Mouse (Mus musculus): ENCODE results near the gene Lif. TPM values are rescaled to one million over a fixed set of nuclear protein-coding genes. Genes with fewer than 3 reads are reported as not detected.

The Lif gene
- polyA plus RNA-seq, 2 experiments = 0.02 TPM; not detected in 1

GRCm38 (mm10) chr11:4319212-4319955 lies 62.0 kb downstream of the Lif start:
- Histone ChIP-seq H3K27me3 (ENCODE audit: control insufficient read depth, insufficient read depth, low read length) (no peaks in the 10 kb centered on the region), H3K9ac (replicated peaks) (no peak overlapping the region), H3K9me3 (ENCODE audit: control insufficient read depth, low read length) (no peaks in the 10 kb centered on the region), H3K4me1 (replicated peaks; ENCODE audit: control insufficient read depth in 2 of 2, insufficient read depth in 2 of 2, low read length in 1 of 2) (0 out of 4 replicates have a peak, but pooled peaks cover 0 to 1% of the 10 kb centered on the region in 2 experiments), H3K4me2 (ENCODE audit: low read depth) (no peak overlapping the region), H3K27ac (no peak overlapping the region), H3K4me3 (ENCODE audit: insufficient read depth in 1 of 2, low read depth in 2 of 2, low read length in 2 of 2) (no peak overlapping the region), H3K36me3 (replicated peaks; ENCODE audit: control insufficient read depth, insufficient read depth, low read depth) (no peaks in the 10 kb centered on the region)
- WGBS (ENCODE audit: insufficient replicate concordance) = 65% methylated on average over 14 of the region's 14 CpGs
- DNase-seq (ENCODE audit: low read depth in 3 of 3, low spot score in 3 of 3) = no peak
- ATAC-seq (ENCODE audit: insufficient read depth) = no peak
- TF ChIP-seq CTCF (IDR thresholded peaks at IDR 0.05; ENCODE audit: low read depth) = no peak
- TF ChIP-seq EP300 (IDR thresholded peaks at IDR 0.05; ENCODE audit: low read depth) = no peak

GRCm38 (mm10) chr11:4320876-4321275 lies 63.5 kb downstream of the Lif start:
- no peak for TF ChIP-seq EP300 (IDR thresholded peaks at IDR 0.05; ENCODE audit: low read depth)
- TF ChIP-seq CTCF (IDR thresholded peaks at IDR 0.05; ENCODE audit: low read depth) = no peak
- Histone ChIP-seq H3K4me2 (ENCODE audit: low read depth) (no peak overlapping the region), H3K27ac (no peak overlapping the region), H3K27me3 (ENCODE audit: control insufficient read depth, insufficient read depth, low read length) (no peaks in the 10 kb centered on the region), H3K9me3 (ENCODE audit: control insufficient read depth, low read length) (no peaks in the 10 kb centered on the region), H3K36me3 (replicated peaks; ENCODE audit: control insufficient read depth, insufficient read depth, low read depth) (no peaks in the 10 kb centered on the region), H3K4me3 (ENCODE audit: insufficient read depth in 1 of 2, low read depth in 2 of 2, low read length in 2 of 2) (no peak overlapping the region), H3K9ac (replicated peaks) (no peak overlapping the region), H3K4me1 (replicated peaks; ENCODE audit: control insufficient read depth in 2 of 2, insufficient read depth in 2 of 2, low read length in 1 of 2) (0 out of 4 replicates have a peak, but pooled peaks cover 0 to under 1% of the 10 kb centered on the region in 2 experiments)
- ATAC-seq (ENCODE audit: insufficient read depth) (no peak), DNase-seq (ENCODE audit: low read depth in 3 of 3, low spot score in 3 of 3) (no peak)
- WGBS (ENCODE audit: insufficient replicate concordance) = 74% methylated on average over 4 of the region's 4 CpGs

Other genes with a start within 250 kb of the Lif start
- gene Sec14l4, start 226.1 kb upstream of the Lif start, polyA plus RNA-seq (2012; rRNA removed) = 0.93 and 1.1 TPM in 2 replicates
- gene Sec14l4, start 226.1 kb upstream of the Lif start, polyA plus RNA-seq (2014; fragmentation: Nextera tagmentation; extraction: Ambion mirVana) = 1.6 and 2.1 TPM in 2 replicates
- not detected in 2 replicates for gene Sec14l3, start 192.7 kb upstream of the Lif start, polyA plus RNA-seq (2012; rRNA removed)
- gene Sec14l3, start 192.7 kb upstream of the Lif start, polyA plus RNA-seq (2014; fragmentation: Nextera tagmentation; extraction: Ambion mirVana) = not detected in 2 replicates
- gene Mtfp1, start 162.1 kb upstream of the Lif start, polyA plus RNA-seq (2012; rRNA removed) = 13.3 and 16.7 TPM in 2 replicates
- 20.6 and 22.5 TPM in 2 replicates for gene Mtfp1, start 162.1 kb upstream of the Lif start, polyA plus RNA-seq (2014; fragmentation: Nextera tagmentation; extraction: Ambion mirVana)
- 6.9 and 9.5 TPM in 2 replicates for gene Sec14l2, start 134.1 kb upstream of the Lif start, polyA plus RNA-seq (2012; rRNA removed)
- 4.5 and 6.0 TPM in 2 replicates for gene Sec14l2, start 134.1 kb upstream of the Lif start, polyA plus RNA-seq (2014; fragmentation: Nextera tagmentation; extraction: Ambion mirVana)
- 4.8 and 5.1 TPM in 2 replicates for gene Rnf215, start 122.4 kb upstream of the Lif start, polyA plus RNA-seq (2012; rRNA removed)
- 4.3 and 6.2 TPM in 2 replicates for gene Rnf215, start 122.4 kb upstream of the Lif start, polyA plus RNA-seq (2014; fragmentation: Nextera tagmentation; extraction: Ambion mirVana)
- 0.88 and 0.97 TPM in 2 replicates for gene Ccdc157, start 97.3 kb upstream of the Lif start, polyA plus RNA-seq (2012; rRNA removed)
- gene Ccdc157, start 97.3 kb upstream of the Lif start, polyA plus RNA-seq (2014; fragmentation: Nextera tagmentation; extraction: Ambion mirVana) = 0.32 and 0.47 TPM in 2 replicates
- gene Sf3a1, start 97.2 kb upstream of the Lif start, polyA plus RNA-seq (2012; rRNA removed) = 16.4 and 18.6 TPM in 2 replicates
- 23.5 and 24.2 TPM in 2 replicates for gene Sf3a1, start 97.2 kb upstream of the Lif start, polyA plus RNA-seq (2014; fragmentation: Nextera tagmentation; extraction: Ambion mirVana)
- gene Tbc1d10a, start 70.8 kb upstream of the Lif start, polyA plus RNA-seq (2012; rRNA removed) = 5.3 and 6.2 TPM in 2 replicates
- gene Tbc1d10a, start 70.8 kb upstream of the Lif start, polyA plus RNA-seq (2014; fragmentation: Nextera tagmentation; extraction: Ambion mirVana) = 2.6 and 3.4 TPM in 2 replicates
- 1.0 and 1.1 TPM in 2 replicates for gene Castor1, start 39.3 kb upstream of the Lif start, polyA plus RNA-seq (2012; rRNA removed)
- gene Castor1, start 39.3 kb upstream of the Lif start, polyA plus RNA-seq (2014; fragmentation: Nextera tagmentation; extraction: Ambion mirVana) = 1.4 and 1.5 TPM in 2 replicates
- gene Osm, start 21.1 kb upstream of the Lif start, polyA plus RNA-seq (2012; rRNA removed) = 0.85 and 0.88 TPM in 2 replicates
- 0.34 and 0.41 TPM in 2 replicates for gene Osm, start 21.1 kb upstream of the Lif start, polyA plus RNA-seq (2014; fragmentation: Nextera tagmentation; extraction: Ambion mirVana)
- gene Hormad2, start 183.5 kb downstream of the Lif start, polyA plus RNA-seq (2012; rRNA removed) = 0.11 and 0.32 TPM in 2 replicates
- 0.23 and 0.33 TPM in 2 replicates for gene Hormad2, start 183.5 kb downstream of the Lif start, polyA plus RNA-seq (2014; fragmentation: Nextera tagmentation; extraction: Ambion mirVana)

Data from liver, embryonic 14.5 days (tissue).